Mouse (Mus musculus): Measurements from ENCODE around the gene Fam131c. TPM values are rescaled to one million over a fixed set of nuclear protein-coding genes. Genes with fewer than 3 reads are reported as not detected.

Fam131c gene
- total RNA-seq (2014; rRNA removed) (48.8 and 50.4 TPM in 2 replicates), polyA plus RNA-seq (2015; fragmentation: Nextera tagmentation; extraction: Ambion mirVana) (28.9 and 37.0 TPM in 2 replicates)

DNA sequence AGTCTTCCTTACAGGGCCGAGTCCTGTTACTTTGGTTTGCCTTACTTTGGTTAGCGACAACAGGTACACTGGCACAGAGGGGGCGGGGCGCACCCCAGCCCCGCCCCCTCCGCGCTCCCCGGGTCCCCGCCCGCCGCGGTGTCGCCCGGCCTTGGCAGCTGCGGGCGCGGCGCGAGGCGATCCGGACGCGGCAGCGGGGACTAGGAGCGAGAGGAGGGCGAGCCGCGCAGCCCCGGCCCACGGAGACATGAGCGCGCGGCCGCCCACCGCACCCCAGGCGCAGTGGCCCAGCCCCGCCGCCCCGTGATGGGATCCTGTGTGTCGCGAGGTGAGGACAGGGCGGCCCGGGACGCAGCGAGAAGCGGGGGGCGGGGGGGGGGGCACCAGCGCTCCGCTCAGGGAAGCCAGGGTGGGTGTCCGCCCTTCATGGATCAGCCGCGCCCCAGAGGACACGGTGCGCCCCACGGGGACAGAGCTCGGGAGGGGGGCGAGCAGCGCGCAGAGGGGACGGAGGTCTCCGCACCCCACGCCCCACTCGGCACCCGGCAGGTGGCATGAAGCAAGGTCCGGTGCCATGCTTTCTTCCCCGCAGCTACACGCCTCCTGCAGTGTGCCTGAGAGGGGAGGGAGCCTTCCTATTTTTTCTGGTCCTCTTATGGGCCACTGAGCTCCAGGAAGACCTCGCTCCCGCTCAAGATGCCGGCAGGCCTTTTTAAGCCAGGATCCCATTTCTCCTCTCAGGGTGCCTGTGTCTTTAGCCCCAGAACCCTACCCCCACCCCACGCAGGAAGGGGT lies at the start of gene Fam131c:
Gene Fam131c (plus strand): TSS at position 224 of the 795 bp plus-strand sequence.
- DNase-seq (peak; percentile 32), ATAC-seq (peak; percentile 66)
- peak within 1 kb of the TSS; percentile 83 for H3K4me2 ChIP-seq (ENCODE audit: low read depth)
- no peaks in the 10 kb centered on the region for H3K9me3 ChIP-seq (ENCODE audit: low read length)
- peak within 1 kb of the TSS; percentile 78 for H3K9ac ChIP-seq
- H3K4me3 ChIP-seq (ENCODE audit: low read depth, low read length), result peak within 1 kb of the TSS; percentile 77
- H3K4me1 ChIP-seq (ENCODE audit: insufficient read depth), result no peaks in the 10 kb centered on the region
- no peak for TF ChIP-seq CTCF (IDR thresholded peaks at IDR 0.05; ENCODE audit: low read depth)
- H3K27ac ChIP-seq (ENCODE audit: low read depth, low read length), result no peak within 1 kb of the TSS
- H3K27me3 ChIP-seq (ENCODE audit: insufficient read depth, low read length), result no peaks in the 10 kb centered on the region
- under 1% methylated on average over 66 of the region's 71 CpGs for WGBS
- H3K36me3 ChIP-seq (ENCODE audit: insufficient read depth), result no peaks in the 10 kb centered on the region

DNA sequence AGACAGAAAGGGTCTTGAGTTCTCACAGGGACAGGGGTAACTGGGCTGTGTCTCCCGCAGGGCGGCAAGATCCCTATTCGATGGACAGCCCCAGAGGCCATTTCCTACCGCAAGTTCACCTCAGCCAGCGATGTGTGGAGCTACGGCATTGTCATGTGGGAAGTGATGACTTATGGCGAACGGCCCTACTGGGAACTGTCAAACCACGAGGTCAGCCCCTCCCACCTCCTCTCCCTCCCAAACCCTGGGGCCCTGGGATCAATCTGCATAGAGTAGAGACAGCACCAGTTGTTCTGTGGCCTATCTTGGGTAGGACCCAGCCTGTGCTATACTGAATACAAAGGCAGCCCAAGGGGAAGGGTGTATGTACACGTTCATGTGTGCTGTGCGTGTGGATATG lies 45.5 kb upstream of the Fam131c start:
- no peak overlapping the region for H3K4me2 ChIP-seq (ENCODE audit: low read depth)
- DNase-seq, result no peak
- 93% methylated on average over 11 of the region's 11 CpGs for WGBS

DNA sequence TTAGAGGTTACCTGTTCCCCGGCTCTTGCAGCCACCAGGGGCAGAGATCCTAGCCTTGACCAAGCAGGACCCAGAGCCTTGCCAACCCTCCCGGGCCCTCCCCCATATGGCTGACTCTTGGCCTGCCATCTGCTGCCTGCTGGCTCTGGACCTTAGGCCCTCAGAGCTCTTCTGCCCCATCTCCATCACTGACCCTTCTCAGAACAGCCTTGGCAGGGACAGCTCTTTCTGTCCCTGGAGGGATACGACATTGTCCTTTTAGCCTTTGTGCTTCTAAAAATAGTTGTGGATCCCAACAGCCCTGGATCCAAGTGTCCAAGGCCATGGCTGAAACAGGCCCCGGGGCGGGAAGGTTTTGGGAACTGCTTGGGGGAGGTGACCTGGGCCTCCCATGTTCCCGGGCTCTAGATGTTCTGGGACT lies 43.2 kb upstream of the Fam131c start:
- Histone ChIP-seq H3K4me3 (ENCODE audit: low read depth, low read length) (no peak overlapping the region), H3K4me1 (ENCODE audit: insufficient read depth) (no peaks in the 10 kb centered on the region), H3K27me3 (ENCODE audit: insufficient read depth, low read length) (no peaks in the 10 kb centered on the region), H3K27ac (ENCODE audit: low read depth, low read length) (no peak overlapping the region), H3K9ac (no peak overlapping the region), H3K36me3 (ENCODE audit: insufficient read depth) (no peaks in the 10 kb centered on the region), H3K4me2 (ENCODE audit: low read depth) (no peak overlapping the region), H3K9me3 (ENCODE audit: low read length) (no peaks in the 10 kb centered on the region)
- ATAC-seq (no peak), DNase-seq (no peak)
- TF ChIP-seq CTCF (IDR thresholded peaks at IDR 0.05; ENCODE audit: low read depth), result no peak
- WGBS, result 90% methylated on average over 6 of the region's 6 CpGs

More for the DNA sequence above, 45.5 kb upstream of the Fam131c start:
- Histone ChIP-seq H3K9me3 (ENCODE audit: low read length) (no peaks in the 10 kb centered on the region), H3K4me3 (ENCODE audit: low read depth, low read length) (no peak overlapping the region), H3K9ac (no peak overlapping the region), H3K36me3 (ENCODE audit: insufficient read depth) (no peaks in the 10 kb centered on the region), H3K27me3 (ENCODE audit: insufficient read depth, low read length) (no peaks in the 10 kb centered on the region), H3K27ac (ENCODE audit: low read depth, low read length) (no peak overlapping the region), H3K4me1 (ENCODE audit: insufficient read depth) (no peaks in the 10 kb centered on the region)
- no peak for TF ChIP-seq CTCF (IDR thresholded peaks at IDR 0.05; ENCODE audit: low read depth)
- ATAC-seq, result no peak

DNA sequence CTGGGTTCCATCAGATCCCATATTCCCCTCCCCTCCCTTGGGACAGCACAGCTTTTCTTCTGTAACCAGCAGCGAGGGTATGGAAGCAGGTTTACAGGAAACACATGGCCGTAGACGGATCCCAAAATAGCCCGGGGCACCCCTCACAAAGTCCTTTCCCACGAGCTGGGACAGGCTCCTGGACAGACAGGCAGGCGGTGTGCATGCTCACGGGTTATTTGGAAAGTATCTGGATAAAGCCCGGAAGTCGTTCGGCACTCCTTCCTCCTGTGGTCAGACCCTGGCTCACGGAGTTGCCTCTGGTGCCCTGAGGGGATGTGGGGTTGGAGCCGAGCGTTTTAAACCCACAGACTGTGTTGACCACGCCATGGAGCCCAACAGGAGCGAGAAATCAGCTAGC lies 42.4 kb upstream of the Fam131c start:
- no peaks in the 10 kb centered on the region for H3K27me3 ChIP-seq (ENCODE audit: insufficient read depth, low read length)
- H3K4me2 ChIP-seq (ENCODE audit: low read depth), result no peak overlapping the region
- H3K36me3 ChIP-seq (ENCODE audit: insufficient read depth), result no peaks in the 10 kb centered on the region
- H3K4me1 ChIP-seq (ENCODE audit: insufficient read depth), result no peaks in the 10 kb centered on the region
- DNase-seq (no peak), ATAC-seq (no peak)
- H3K9me3 ChIP-seq (ENCODE audit: low read length), result no peaks in the 10 kb centered on the region
- WGBS, result 74% methylated on average over 15 of the region's 15 CpGs
- H3K9ac ChIP-seq, result no peak overlapping the region
- no peak for TF ChIP-seq CTCF (IDR thresholded peaks at IDR 0.05; ENCODE audit: low read depth)
- no peak overlapping the region for H3K4me3 ChIP-seq (ENCODE audit: low read depth, low read length)
- no peak overlapping the region for H3K27ac ChIP-seq (ENCODE audit: low read depth, low read length)

DNA sequence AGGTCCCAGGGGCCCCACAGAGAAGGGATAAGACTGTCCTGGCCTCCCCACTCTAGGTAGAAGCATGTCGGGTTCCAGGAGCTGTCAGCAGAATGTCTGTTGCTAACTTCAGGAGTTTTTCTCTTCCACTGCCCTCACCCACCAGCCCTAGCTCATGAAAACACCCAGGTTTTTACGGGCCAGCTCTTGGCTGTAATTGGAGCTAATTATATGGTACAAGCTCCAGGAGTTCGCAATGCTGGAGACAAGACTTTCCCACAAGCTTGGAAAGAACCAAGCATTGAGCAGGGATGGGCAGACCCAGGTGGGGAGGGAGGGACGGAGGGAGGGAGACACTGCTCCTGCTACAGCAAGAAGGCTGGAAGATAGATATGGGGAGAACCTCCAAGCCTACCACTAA lies 40.9 kb upstream of the Fam131c start:
- Histone ChIP-seq H3K27ac (ENCODE audit: low read depth, low read length) (no peak overlapping the region), H3K36me3 (ENCODE audit: insufficient read depth) (no peaks in the 10 kb centered on the region), H3K9ac (no peak overlapping the region), H3K4me3 (ENCODE audit: low read depth, low read length) (no peak overlapping the region), H3K27me3 (ENCODE audit: insufficient read depth, low read length) (no peaks in the 10 kb centered on the region), H3K4me2 (ENCODE audit: low read depth) (no peak overlapping the region), H3K4me1 (ENCODE audit: insufficient read depth) (no peaks in the 10 kb centered on the region), H3K9me3 (ENCODE audit: low read length) (no peaks in the 10 kb centered on the region)
- no peak for TF ChIP-seq CTCF (IDR thresholded peaks at IDR 0.05; ENCODE audit: low read depth)
- no peak for ATAC-seq
- 76% methylated on average over 4 of the region's 4 CpGs for WGBS
- DNase-seq, result no peak

DNA sequence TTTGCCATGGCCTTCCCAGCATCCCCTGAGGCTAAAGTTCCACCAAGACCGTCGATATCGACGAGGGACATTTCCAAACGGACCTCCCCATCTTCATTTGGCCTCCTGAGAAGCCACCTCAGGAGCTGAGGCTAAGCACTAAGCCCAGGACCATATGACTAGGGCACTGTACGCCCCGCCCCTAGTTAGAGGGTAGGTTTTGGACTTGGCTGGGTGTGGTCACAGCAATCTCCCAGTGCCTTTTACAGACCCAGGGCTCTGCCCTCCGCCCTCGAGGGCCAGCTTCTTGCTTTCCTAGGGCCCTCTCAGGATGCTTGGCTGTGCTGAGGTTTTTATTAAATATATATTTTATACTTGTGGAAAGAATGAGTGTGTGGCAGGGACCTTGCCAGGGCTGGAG lies 39.3 kb upstream of the Fam131c start:
- no peaks in the 10 kb centered on the region for H3K9me3 ChIP-seq (ENCODE audit: low read length)
- no peaks in the 10 kb centered on the region for H3K27me3 ChIP-seq (ENCODE audit: insufficient read depth, low read length)
- 87% methylated on average over 9 of the region's 9 CpGs for WGBS
- no peaks in the 10 kb centered on the region for H3K36me3 ChIP-seq (ENCODE audit: insufficient read depth)
- H3K4me2 ChIP-seq (ENCODE audit: low read depth), result no peak overlapping the region
- TF ChIP-seq CTCF (IDR thresholded peaks at IDR 0.05; ENCODE audit: low read depth), result no peak
- no peak overlapping the region for H3K27ac ChIP-seq (ENCODE audit: low read depth, low read length)
- H3K9ac ChIP-seq, result no peak overlapping the region
- H3K4me1 ChIP-seq (ENCODE audit: insufficient read depth), result no peaks in the 10 kb centered on the region
- no peak for ATAC-seq
- no peak overlapping the region for H3K4me3 ChIP-seq (ENCODE audit: low read depth, low read length)
- no peak for DNase-seq

DNA sequence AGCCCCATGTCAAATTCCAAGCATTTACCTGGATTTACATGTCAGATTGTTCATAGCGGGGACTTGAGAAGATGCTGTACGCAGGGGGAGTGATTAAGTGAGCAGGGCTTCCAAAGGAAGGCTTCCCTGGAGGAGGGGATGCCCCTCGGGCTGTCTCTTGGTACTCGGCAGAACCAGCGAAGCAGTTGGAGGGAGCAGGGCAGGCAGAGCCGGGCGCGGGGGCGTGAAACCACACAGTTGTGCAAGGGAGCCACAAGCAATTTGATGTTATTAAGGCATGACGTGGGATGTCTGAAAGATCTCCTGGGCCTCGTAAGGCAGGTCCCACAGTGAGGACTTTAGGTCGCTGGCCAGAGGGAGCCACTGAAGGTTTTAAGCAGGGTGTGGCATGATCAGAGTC lies 38.1 kb upstream of the Fam131c start:
- Histone ChIP-seq H3K4me3 (ENCODE audit: low read depth, low read length) (no peak overlapping the region), H3K4me1 (ENCODE audit: insufficient read depth) (no peaks in the 10 kb centered on the region), H3K36me3 (ENCODE audit: insufficient read depth) (no peaks in the 10 kb centered on the region), H3K27me3 (ENCODE audit: insufficient read depth, low read length) (no peaks in the 10 kb centered on the region), H3K9me3 (ENCODE audit: low read length) (no peaks in the 10 kb centered on the region), H3K9ac (no peak overlapping the region), H3K4me2 (ENCODE audit: low read depth) (no peak overlapping the region), H3K27ac (ENCODE audit: low read depth, low read length) (no peak overlapping the region)
- DNase-seq, result no peak
- TF ChIP-seq CTCF (IDR thresholded peaks at IDR 0.05; ENCODE audit: low read depth), result no peak
- no peak for ATAC-seq
- 71% methylated on average over 12 of the region's 12 CpGs for WGBS
